Mouse (Mus musculus) lung, embryonic 14.5 days (tissue): ENCODE measurements around the gene F5. TPM values are rescaled to one million over a fixed set of nuclear protein-coding genes. Genes with fewer than 3 reads are reported as not detected.
A peak's percentile ranks its signal among the peaks of the same experiment; 100 is the strongest.

Experiments
- ATAC-seq: fragments of 200-750 bp; cut with Nextera tagmentation; 2 replicates; pipeline ENCODE4 v1.8.0; 2017; ENCODE audit warnings: mild to moderate bottlenecking, moderate TSS enrichment, moderate library complexity; ENCODE audit not compliant: insufficient read depth
- DNase-seq: peaks from one replicate; pipeline ENCODE4 v3.0.0-alpha.2; 2015
- H3K27ac ChIP-seq: fragments of 300-500 bp; sonication (generic); 2 replicates; pipeline ENCODE4 v1.5.1; 2014; ENCODE audit warnings: low read depth, mild to moderate bottlenecking, moderate library complexity
- H3K27me3 ChIP-seq: fragments of 300-500 bp; sonication (generic); 2 replicates; pipeline ENCODE4 v1.6.1; 2014; ENCODE audit warnings: low read length, control low read depth; ENCODE audit not compliant: insufficient read depth
- H3K36me3 ChIP-seq: fragments of 300-500 bp; sonication (generic); 2 replicates; pipeline ENCODE4 v1.6.1; 2014; ENCODE audit warnings: control low read depth; ENCODE audit not compliant: insufficient read depth
- H3K4me1 ChIP-seq: fragments of 300-500 bp; sonication (generic); 2 replicates; pipeline ENCODE4 v1.6.1; 2014; ENCODE audit warnings: antibody characterized with exemption, control low read depth; ENCODE audit not compliant: insufficient read depth
- H3K4me2 ChIP-seq: fragments of 300-500 bp; sonication (generic); 2 replicates; pipeline ENCODE4 v1.6.1; 2014; ENCODE audit warnings: mild to moderate bottlenecking
- H3K4me3 ChIP-seq: fragments of 300-500 bp; sonication (generic); 2 replicates; pipeline ENCODE4 v1.5.1; 2014; ENCODE audit warnings: low read depth, low read length
- H3K9ac ChIP-seq: fragments of 300-500 bp; sonication (generic); 2 replicates; pipeline ENCODE4 v1.6.1; 2014
- H3K9me3 ChIP-seq: fragments of 300-500 bp; sonication (generic); 2 replicates; pipeline ENCODE4 v1.6.1; 2016; ENCODE audit warnings: low read depth, low read length, control low read depth
- CTCF ChIP-seq: IDR thresholded peaks from 2 replicates; pipeline ENCODE4 v1.5.1; 2016; ENCODE audit warnings: antibody characterized with exemption, low read depth
- WGBS: fragments of 180-500 bp; shearing (Covaris S2); extraction: QIAGEN DNeasy Blood & Tissue Kit; methylation state at CpG from one replicate; pipeline ENCODE4 v1.1.7; 2014; 5-methylcytosine and 5-hydroxymethylcytosine counted together
- polyA plus RNA-seq: library from polyadenylated mRNA; unstranded; fragments of >200 nt; fragmentation: Nextera tagmentation; extraction: Ambion mirVana; gene quantifications from 2 replicates; pipeline ENCODE4 v1.2.1, GENCODE M21; 2014

Gene F5
- polyA plus RNA-seq, 1 experiment from 2014 or later: 0.53 TPM

DNA sequence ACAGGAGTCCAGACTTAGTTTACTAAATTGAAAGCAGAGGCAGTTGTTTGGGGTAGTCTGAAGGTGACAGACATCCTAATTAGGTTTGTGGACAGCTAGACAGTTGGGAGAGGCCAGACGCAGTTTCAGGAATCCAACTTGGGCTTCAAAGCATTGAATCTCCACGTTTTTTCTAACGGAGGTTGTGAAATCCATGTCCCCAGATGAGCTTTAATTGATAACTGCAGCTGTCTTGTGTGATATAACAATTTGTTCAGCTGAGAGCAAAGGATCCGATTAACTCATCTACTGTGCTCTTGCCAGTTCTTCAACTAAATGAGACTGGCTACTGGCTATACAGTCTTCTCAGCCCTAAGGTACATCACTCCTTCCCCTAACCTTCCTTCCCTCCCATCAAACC is 6.9 kb downstream of the F5 start:
- H3K4me1 ChIP-seq: no peaks in the 10 kb centered on the region
- TF ChIP-seq CTCF: no peak
- H3K36me3 ChIP-seq: no peaks in the 10 kb centered on the region
- DNase-seq (no peak), ATAC-seq (no peak)
- no peaks in the 10 kb centered on the region for H3K27me3 ChIP-seq
- H3K9me3 ChIP-seq: no peaks in the 10 kb centered on the region
- H3K9ac ChIP-seq: no peak overlapping the region
- H3K4me2 ChIP-seq: no peak overlapping the region
- no peak overlapping the region for H3K27ac ChIP-seq
- no peak overlapping the region for H3K4me3 ChIP-seq
- 63% methylated on average over 4 of the region's 4 CpGs for WGBS

- Histone ChIP-seq H3K27ac (no peak overlapping the region), H3K4me3 (no peak overlapping the region), H3K4me1 (no peaks in the 10 kb centered on the region), H3K9me3 (no peaks in the 10 kb centered on the region), H3K36me3 (no peaks in the 10 kb centered on the region), H3K27me3 (no peaks in the 10 kb centered on the region), H3K9ac (no peak overlapping the region), H3K4me2 (no peak overlapping the region)
- no peak for DNase-seq
- WGBS: 67% methylated on average over 2 of the region's 2 CpGs
- TF ChIP-seq CTCF: no peak
- ATAC-seq: no peak
Measured at GRCm38 (mm10) chr1:164159781-164160180, 8.1 kb downstream of the F5 start.

- H3K4me1 ChIP-seq: no peaks in the 10 kb centered on the region
- H3K4me2 ChIP-seq: no peak overlapping the region
- 57% methylated on average over 5 of the region's 5 CpGs for WGBS
- H3K9ac ChIP-seq: no peak overlapping the region
- ATAC-seq (no peak), DNase-seq (no peak)
- no peak overlapping the region for H3K4me3 ChIP-seq
- no peak for TF ChIP-seq CTCF
- H3K9me3 ChIP-seq: no peaks in the 10 kb centered on the region
- H3K27ac ChIP-seq: no peak overlapping the region
- H3K36me3 ChIP-seq: no peaks in the 10 kb centered on the region
- no peaks in the 10 kb centered on the region for H3K27me3 ChIP-seq
Measured at GRCm38 (mm10) chr1:164162745-164163144, 11.1 kb downstream of the F5 start.

- H3K4me1 ChIP-seq: no peaks in the 10 kb centered on the region
- no peak overlapping the region for H3K9ac ChIP-seq
- H3K9me3 ChIP-seq: no peaks in the 10 kb centered on the region
- no peaks in the 10 kb centered on the region for H3K27me3 ChIP-seq
- H3K4me2 ChIP-seq: no peak overlapping the region
- TF ChIP-seq CTCF: no peak
- no peak for DNase-seq
- H3K36me3 ChIP-seq: no peaks in the 10 kb centered on the region
- H3K4me3 ChIP-seq: no peak overlapping the region
- H3K27ac ChIP-seq: no peak overlapping the region
- no peak for ATAC-seq
- WGBS: 57% methylated on average over 4 of the region's 4 CpGs
Measured at GRCm38 (mm10) chr1:164168818-164169217, 17.2 kb downstream of the F5 start.

- H3K27me3 ChIP-seq: no peaks in the 10 kb centered on the region
- H3K4me3 ChIP-seq: no peak overlapping the region
- DNase-seq: no peak
- H3K9ac ChIP-seq: no peak overlapping the region
- WGBS: 53% methylated on average over 2 of the region's 2 CpGs
- H3K27ac ChIP-seq: no peak overlapping the region
- no peak overlapping the region for H3K4me2 ChIP-seq
- H3K36me3 ChIP-seq: no peaks in the 10 kb centered on the region
- TF ChIP-seq CTCF: no peak
- ATAC-seq: no peak
- H3K9me3 ChIP-seq: no peaks in the 10 kb centered on the region
- H3K4me1 ChIP-seq: no peaks in the 10 kb centered on the region
Measured at GRCm38 (mm10) chr1:164170434-164170833, 18.8 kb downstream of the F5 start.

DNA sequence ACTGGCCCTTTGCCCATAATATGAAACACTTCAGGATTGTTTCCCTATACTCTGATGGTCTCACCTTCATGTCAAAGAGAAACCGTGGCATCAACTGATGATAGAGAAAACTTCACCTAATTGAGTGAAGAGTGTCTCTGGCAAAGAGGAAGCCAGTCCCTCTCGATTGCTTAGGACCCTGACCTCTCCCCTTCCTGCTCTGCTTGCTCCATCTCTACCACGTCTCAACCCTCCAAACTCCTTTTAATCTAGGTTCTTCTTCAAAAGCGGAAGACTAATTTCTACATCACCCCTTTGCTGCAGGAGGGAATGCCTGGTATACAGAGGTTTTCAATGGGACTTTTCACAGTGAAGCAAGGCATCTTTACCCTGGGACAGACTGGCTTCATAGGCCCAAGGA is 21.5 kb downstream of the F5 start:
- no peaks in the 10 kb centered on the region for H3K27me3 ChIP-seq
- H3K27ac ChIP-seq: no peak overlapping the region
- no peak overlapping the region for H3K4me2 ChIP-seq
- no peak for ATAC-seq
- H3K36me3 ChIP-seq: no peaks in the 10 kb centered on the region
- WGBS: 71% methylated on average over 4 of the region's 4 CpGs
- no peak for DNase-seq
- H3K9ac ChIP-seq: no peak overlapping the region
- H3K4me1 ChIP-seq: no peaks in the 10 kb centered on the region
- TF ChIP-seq CTCF: no peak
- H3K9me3 ChIP-seq: no peaks in the 10 kb centered on the region
- H3K4me3 ChIP-seq: no peak overlapping the region

DNA sequence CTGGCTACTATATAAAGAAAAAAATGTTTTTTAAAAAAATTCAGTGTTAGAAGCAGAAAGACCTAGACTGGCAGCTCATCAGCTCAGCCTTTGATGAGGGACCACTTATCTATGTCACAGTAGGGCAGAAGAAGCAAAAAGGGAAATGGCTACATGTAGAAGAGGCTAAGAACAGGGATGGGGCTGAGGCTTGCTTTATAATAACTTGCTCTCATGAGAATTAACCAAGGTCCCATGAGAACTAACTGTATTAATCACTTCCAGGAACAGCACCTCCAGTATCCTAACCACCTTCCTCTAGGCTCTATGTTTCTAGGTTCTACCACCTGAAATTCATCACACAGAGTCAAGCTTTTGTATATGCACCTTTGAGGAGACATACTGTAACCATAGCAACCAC is 25.2 kb downstream of the F5 start:
- no peak overlapping the region for H3K4me2 ChIP-seq
- no peak overlapping the region for H3K27ac ChIP-seq
- TF ChIP-seq CTCF: no peak
- H3K4me1 ChIP-seq: no peaks in the 10 kb centered on the region
- no peak overlapping the region for H3K4me3 ChIP-seq
- H3K9me3 ChIP-seq: no peaks in the 10 kb centered on the region
- H3K36me3 ChIP-seq: no peaks in the 10 kb centered on the region
- DNase-seq (no peak), ATAC-seq (no peak)
- H3K27me3 ChIP-seq: no peaks in the 10 kb centered on the region
- H3K9ac ChIP-seq: no peak overlapping the region

DNA sequence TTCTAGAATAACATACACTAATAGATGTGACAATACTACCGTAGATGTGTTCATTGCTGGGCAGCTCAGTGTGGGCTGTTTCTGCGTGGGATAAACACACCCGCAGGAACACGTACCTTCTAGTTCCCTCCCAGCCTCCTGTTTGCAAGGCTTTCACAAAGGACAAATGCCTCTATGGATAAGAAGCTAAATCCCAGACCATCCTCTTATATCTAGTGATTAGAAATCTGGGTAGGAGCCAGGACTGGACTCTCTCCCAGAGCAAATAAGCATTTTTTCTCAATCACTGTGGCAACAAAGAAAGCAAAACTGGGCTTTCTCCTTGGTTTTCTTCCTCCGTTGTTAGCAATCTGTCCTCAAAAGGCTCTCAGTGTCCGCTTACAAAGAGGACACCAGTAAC is 26.8 kb downstream of the F5 start:
- TF ChIP-seq CTCF: no peak
- H3K9ac ChIP-seq: no peak overlapping the region
- no peak for ATAC-seq
- no peaks in the 10 kb centered on the region for H3K9me3 ChIP-seq
- H3K4me1 ChIP-seq: no peaks in the 10 kb centered on the region
- H3K4me3 ChIP-seq: no peak overlapping the region
- H3K27ac ChIP-seq: no peak overlapping the region
- H3K27me3 ChIP-seq: no peaks in the 10 kb centered on the region
- DNase-seq: peak; percentile 52
- WGBS: 68% methylated on average over 6 of the region's 6 CpGs
- H3K4me2 ChIP-seq: no peak overlapping the region
- H3K36me3 ChIP-seq: no peaks in the 10 kb centered on the region
